Mouse (Mus musculus) right cerebral cortex, postnatal 14 days (tissue): ENCODE data around the gene Matn1.

ENCODE experiments used
- DNase-seq: peaks from one replicate; pipeline ENCODE4 v3.0.0; 2022

The Matn1 gene

GRCm38 (mm10) chr4:130987046-130987445 is 42.9 kb downstream of the Matn1 start:
- DNase-seq: no peak

DNA sequence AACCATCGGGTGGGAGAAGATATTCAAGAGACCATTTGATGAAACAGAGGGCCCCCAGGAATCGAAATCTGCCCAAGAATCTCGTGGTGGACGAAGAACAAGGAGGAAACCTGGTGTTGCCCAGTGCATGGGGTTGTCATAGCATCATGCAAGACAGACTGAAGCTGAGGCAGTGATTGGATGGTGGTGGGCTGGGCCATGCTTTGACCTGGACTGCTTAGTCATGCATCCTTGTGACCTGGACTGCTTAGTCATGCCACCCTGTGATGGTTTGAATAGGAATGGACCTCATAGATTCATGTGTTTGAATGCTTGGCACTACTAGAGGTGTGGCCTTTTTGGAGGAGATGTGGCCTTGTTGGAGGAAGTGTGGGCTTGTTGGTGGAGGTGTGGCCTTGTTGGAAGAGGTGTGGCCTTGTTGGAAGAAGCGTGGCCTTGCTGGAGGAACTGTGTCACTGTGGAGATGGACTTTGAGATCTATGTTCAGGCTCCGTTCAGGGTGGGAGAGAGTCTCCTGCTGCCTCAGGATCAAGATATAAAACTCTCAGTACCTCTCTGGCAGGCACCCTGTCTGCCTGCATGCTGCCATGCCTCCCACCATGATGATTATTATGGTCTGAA is 44.1 kb downstream of the Matn1 start:
- DNase-seq: no peak

DNA sequence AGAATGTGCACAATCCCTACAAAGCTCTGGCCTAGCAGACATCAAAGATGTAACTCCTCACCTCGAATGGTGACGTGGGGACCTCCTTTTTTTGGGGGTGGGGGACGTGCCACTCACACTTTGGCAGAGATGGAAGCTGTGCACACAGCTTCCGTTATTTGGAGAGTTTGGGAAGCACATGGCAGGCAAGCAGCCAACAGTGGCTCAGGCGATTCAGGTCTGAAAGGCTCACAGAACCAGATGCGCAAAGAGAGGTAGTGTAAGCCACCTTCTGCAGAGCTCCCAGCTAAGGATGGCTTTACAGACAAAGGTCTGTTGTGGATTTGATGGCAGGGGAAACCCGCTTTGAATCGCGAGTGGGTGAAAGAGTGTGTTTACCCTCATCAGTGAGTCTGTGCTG is 45.0 kb downstream of the Matn1 start:
- peak; percentile 34 for DNase-seq

- no peak for DNase-seq
Measured at GRCm38 (mm10) chr4:130990966-130991365, 46.8 kb downstream of the Matn1 start.

GRCm38 (mm10) chr4:130994556-130994955 is 50.4 kb downstream of the Matn1 start:
- no peak for DNase-seq

DNA sequence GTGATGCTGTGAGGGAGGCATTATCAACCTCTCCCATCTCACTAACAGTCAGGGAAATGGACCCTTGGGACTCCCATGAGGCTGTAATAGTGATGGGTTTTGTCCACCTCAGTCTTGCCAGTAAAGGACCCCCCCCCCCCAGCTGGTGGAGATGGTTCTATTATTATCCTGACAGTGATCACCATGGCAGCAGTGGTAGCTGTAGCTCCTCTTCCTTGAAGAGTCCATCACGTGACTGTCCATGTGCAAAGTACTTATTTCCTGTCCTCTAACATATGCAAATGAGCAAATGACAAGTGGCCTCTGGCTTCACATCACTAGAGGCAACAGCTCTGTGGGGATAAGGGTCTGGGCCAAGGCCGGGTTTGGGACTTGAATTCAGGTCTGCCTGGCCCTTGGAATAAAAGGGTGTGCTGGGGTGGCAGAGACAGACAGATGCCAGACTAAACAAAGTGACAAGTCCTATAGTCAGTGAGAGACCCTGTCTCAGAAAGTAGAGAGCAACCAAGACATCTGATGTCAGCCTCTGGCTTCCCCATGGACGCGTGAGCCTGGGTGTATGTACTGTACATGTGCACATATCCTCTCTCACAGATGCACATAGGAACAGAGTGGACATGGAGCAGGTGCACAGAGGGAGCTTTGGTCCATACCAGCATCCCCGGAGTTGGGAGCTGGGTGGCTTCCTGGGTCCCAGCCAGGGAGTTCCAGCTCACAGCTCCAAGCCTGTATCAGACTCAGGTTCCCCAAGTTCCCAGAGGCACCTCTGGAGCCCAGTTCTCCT is 55.8 kb downstream of the Matn1 start:
- no peak for DNase-seq

- DNase-seq: no peak
Measured at GRCm38 (mm10) chr4:131000614-131001178, 56.5 kb downstream of the Matn1 start.
